Mouse (Mus musculus): ENCODE data around the gene Capza2. TPM values are rescaled to one million over a fixed set of nuclear protein-coding genes. Genes with fewer than 3 reads are reported as not detected.

Capza2 gene
- polyA plus RNA-seq, 2 experiments = 32.1 to 91.6 TPM

DNA sequence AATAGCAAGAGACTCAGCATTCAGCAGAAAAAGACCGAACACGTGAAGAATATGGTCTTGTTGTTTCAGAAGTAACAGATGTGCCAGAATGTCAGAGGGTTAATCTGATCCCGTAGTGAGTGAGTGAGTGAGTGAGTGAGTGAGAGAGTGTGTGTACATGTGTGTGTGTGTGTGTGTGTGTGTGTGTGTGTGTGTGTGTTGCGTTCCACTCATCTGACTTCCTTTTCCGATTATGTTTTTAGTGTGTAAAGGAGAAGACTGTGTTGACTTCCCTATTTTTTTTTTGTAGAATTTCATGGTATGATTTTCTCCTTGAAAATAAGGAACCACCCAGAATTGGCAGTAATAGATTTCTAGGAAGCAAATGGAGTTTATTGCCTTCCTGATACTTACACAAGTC lies 52.6 kb downstream of the Capza2 start:
- Histone ChIP-seq H3K27ac (no peak overlapping the region), H3K4me2 (ENCODE audit: low read depth) (no peak overlapping the region), H3K27me3 (ENCODE audit: control insufficient read depth, insufficient read depth, low read length) (no peaks in the 10 kb centered on the region), H3K4me1 (replicated peaks; ENCODE audit: control insufficient read depth in 2 of 2, insufficient read depth in 2 of 2, low read length in 1 of 2) (peaks cover 0 to 3% of the 10 kb centered on the region in 2 experiments; a peak in 1 of 4 replicates), H3K9me3 (ENCODE audit: control insufficient read depth, low read length) (no peaks in the 10 kb centered on the region; the same call in 1 of the 2 replicates), H3K9ac (replicated peaks) (no peak overlapping the region), H3K36me3 (replicated peaks; ENCODE audit: control insufficient read depth, insufficient read depth, low read depth) (no peaks in the 10 kb centered on the region), H3K4me3 (ENCODE audit: insufficient read depth in 1 of 2, low read depth in 2 of 2, low read length in 2 of 2) (no peak overlapping the region)
- WGBS (ENCODE audit: insufficient replicate concordance) = 42% methylated on average over 5 of the region's 5 CpGs
- ATAC-seq (ENCODE audit: insufficient read depth) = no peak
- DNase-seq (ENCODE audit: low read depth in 3 of 3, low spot score in 3 of 3) = no peak
- TF ChIP-seq CTCF (IDR thresholded peaks at IDR 0.05; ENCODE audit: low read depth) (no peak), EP300 (IDR thresholded peaks at IDR 0.05; ENCODE audit: low read depth) (no peak)

DNA sequence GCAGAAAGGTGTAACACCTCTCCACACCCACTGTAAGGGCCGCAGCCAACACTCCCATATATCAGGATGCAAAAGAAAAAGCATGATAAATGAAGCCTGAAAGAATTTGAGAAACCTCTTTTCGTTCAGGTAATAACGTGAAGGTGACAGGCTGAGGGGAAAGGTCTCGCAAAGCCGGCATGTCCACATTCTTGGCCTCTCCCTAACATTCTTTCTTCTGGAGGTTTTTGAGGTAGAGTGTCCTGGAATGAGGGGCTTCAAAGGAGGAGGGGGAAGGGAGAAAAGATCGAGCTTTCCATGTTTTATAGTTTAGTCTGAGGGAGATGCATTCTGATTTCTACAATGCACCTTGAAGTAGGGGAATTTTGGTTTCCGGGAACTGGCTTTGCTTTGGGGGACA lies 56.6 kb downstream of the Capza2 start, which contains the start of gene St7:
TSS of gene St7 (plus strand) at position 287 of the 400 bp plus-strand sequence.
- Histone ChIP-seq H3K9me3 (ENCODE audit: control insufficient read depth, low read length) (no peaks in the 10 kb centered on the region), H3K4me1 (replicated peaks; ENCODE audit: control insufficient read depth in 2 of 2, insufficient read depth in 2 of 2, low read length in 1 of 2) (peaks cover 5 to 12% of the 10 kb centered on the region in 2 experiments), H3K27me3 (ENCODE audit: control insufficient read depth, insufficient read depth, low read length) (no peaks in the 10 kb centered on the region), H3K4me3 (ENCODE audit: insufficient read depth in 1 of 2, low read depth in 2 of 2, low read length in 2 of 2) (peak within 1 kb of the TSS; percentile 94 to 98), H3K27ac (no peak within 1 kb of the TSS; the same call in 1 of the 2 replicates), H3K4me2 (ENCODE audit: low read depth) (peak within 1 kb of the TSS; percentile 87), H3K36me3 (replicated peaks; ENCODE audit: control insufficient read depth, insufficient read depth, low read depth) (no peaks in the 10 kb centered on the region), H3K9ac (replicated peaks) (peak within 1 kb of the TSS; percentile 92)
- WGBS (ENCODE audit: insufficient replicate concordance) = 73% methylated on average over 7 of the region's 7 CpGs
- TF ChIP-seq EP300 (IDR thresholded peaks at IDR 0.05; ENCODE audit: low read depth) = no peak
- TF ChIP-seq CTCF (IDR thresholded peaks at IDR 0.05; ENCODE audit: low read depth) = no peak
- DNase-seq (ENCODE audit: low read depth in 3 of 3, low spot score in 3 of 3) (no peak), ATAC-seq (ENCODE audit: insufficient read depth) (no peak)

DNA sequence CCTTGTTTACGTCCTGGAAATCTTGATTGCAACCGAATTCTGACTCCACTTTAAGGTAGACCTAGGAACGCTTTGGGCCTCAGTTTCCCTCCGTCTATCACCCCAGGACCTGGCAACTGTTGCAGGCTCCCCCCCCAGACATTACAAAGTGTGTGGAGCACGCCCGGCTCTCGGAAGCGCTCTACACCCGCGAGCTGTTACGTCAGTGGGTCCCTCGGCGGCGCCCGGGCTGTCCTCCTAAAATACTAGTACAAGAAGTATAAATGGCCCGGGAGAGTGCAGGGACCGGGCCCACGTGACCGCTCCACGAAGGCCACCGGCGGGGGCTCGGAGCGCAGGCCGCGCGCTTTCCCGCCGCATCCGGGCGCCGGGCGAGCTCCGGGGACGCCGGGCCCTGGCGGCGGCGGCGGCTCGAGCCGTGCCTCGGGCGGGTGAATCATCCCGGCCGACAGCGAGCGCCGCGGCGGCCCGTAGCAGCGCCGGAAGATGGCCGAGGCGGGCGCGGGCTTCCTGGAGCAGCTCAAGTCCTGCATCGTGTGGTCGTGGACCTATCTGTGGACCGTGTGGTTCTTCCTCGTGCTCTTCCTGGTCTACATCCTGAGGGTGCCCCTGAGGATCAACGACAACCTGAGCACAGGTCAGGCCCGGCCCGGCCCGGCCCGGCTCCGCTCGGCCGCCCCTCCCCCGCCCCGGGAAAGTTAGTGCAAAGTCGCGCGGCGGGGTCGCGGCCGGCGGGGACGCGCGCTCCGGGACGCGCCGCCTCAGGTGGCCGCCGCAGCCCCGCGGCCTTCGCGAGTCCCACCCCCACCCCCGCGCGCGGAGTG lies 57.9 kb downstream of the Capza2 start:
- H3K27me3 ChIP-seq (ENCODE audit: control insufficient read depth, insufficient read depth, low read length) = no peaks in the 10 kb centered on the region
- TF ChIP-seq EP300 (IDR thresholded peaks at IDR 0.05; ENCODE audit: low read depth) (no peak), CTCF (IDR thresholded peaks at IDR 0.05; ENCODE audit: low read depth) (no peak)
- WGBS (ENCODE audit: insufficient replicate concordance) = under 1% methylated on average over 69 of the region's 97 CpGs
- H3K27ac ChIP-seq = peak overlapping the region; percentile 58
- no peaks in the 10 kb centered on the region for H3K36me3 ChIP-seq (replicated peaks; ENCODE audit: control insufficient read depth, insufficient read depth, low read depth)
- H3K4me3 ChIP-seq (ENCODE audit: insufficient read depth in 1 of 2, low read depth in 2 of 2, low read length in 2 of 2) = peak overlapping the region; percentile 94 to 98
- H3K4me1 ChIP-seq (replicated peaks; ENCODE audit: control insufficient read depth in 2 of 2, insufficient read depth in 2 of 2, low read length in 1 of 2) = peaks cover 5 to 12% of the 10 kb centered on the region in 2 experiments
- H3K9ac ChIP-seq (replicated peaks) = peak overlapping the region; percentile 92
- ATAC-seq (ENCODE audit: insufficient read depth) (peak; percentile 80), DNase-seq (ENCODE audit: low read depth in 3 of 3, low spot score in 3 of 3) (peak; percentile 38 to 48 (median 40))
- peak overlapping the region; percentile 87 for H3K4me2 ChIP-seq (ENCODE audit: low read depth)
- no peaks in the 10 kb centered on the region for H3K9me3 ChIP-seq (ENCODE audit: control insufficient read depth, low read length)

DNA sequence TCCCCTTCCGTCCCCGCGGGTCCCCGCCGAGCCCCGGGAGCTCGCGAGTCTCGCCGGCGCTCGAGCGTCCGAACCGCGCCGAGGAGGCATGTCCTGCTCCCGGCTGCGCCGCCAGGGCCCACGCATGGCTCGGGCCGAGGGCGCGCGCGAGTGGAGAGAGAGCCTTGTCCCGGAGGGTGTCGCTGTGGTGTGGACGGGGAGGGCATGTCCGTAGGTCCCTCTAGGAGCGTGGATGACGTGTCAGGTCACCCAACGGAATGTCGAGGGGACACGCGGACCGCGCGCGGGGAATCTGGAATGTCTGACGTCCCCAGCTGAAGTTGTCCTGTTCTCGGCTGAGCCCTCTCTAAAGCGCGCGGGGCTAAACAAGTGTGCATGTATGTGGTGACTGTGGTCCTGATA lies 58.5 kb downstream of the Capza2 start:
- peak overlapping the region; percentile 92 for H3K9ac ChIP-seq (replicated peaks)
- under 1% methylated on average over 46 of the region's 46 CpGs for WGBS (ENCODE audit: insufficient replicate concordance)
- H3K4me3 ChIP-seq (ENCODE audit: insufficient read depth in 1 of 2, low read depth in 2 of 2, low read length in 2 of 2) = peak overlapping the region; percentile 94 to 98
- H3K27ac ChIP-seq = peak overlapping the region; percentile 58
- DNase-seq (ENCODE audit: low read depth in 3 of 3, low spot score in 3 of 3) = peak; percentile 31 to 47 (median 36)
- peak; percentile 68 for ATAC-seq (ENCODE audit: insufficient read depth)
- no peaks in the 10 kb centered on the region for H3K27me3 ChIP-seq (ENCODE audit: control insufficient read depth, insufficient read depth, low read length)
- no peaks in the 10 kb centered on the region for H3K36me3 ChIP-seq (replicated peaks; ENCODE audit: control insufficient read depth, insufficient read depth, low read depth)
- peaks cover 5 to 12% of the 10 kb centered on the region in 2 experiments for H3K4me1 ChIP-seq (replicated peaks; ENCODE audit: control insufficient read depth in 2 of 2, insufficient read depth in 2 of 2, low read length in 1 of 2)
- no peaks in the 10 kb centered on the region for H3K9me3 ChIP-seq (ENCODE audit: control insufficient read depth, low read length)
- peak overlapping the region; percentile 87 for H3K4me2 ChIP-seq (ENCODE audit: low read depth)
- TF ChIP-seq EP300 (IDR thresholded peaks at IDR 0.05; ENCODE audit: low read depth) (no peak), CTCF (IDR thresholded peaks at IDR 0.05; ENCODE audit: low read depth) (peak; percentile 51)

GRCm38 (mm10) chr6:17696321-17696734 lies 60.3 kb downstream of the Capza2 start:
- no peaks in the 10 kb centered on the region for H3K27me3 ChIP-seq (ENCODE audit: control insufficient read depth, insufficient read depth, low read length)
- no peak overlapping the region for H3K27ac ChIP-seq
- peaks cover 5 to 12% of the 10 kb centered on the region in 2 experiments for H3K4me1 ChIP-seq (replicated peaks; ENCODE audit: control insufficient read depth in 2 of 2, insufficient read depth in 2 of 2, low read length in 1 of 2)
- no peak overlapping the region for H3K4me2 ChIP-seq (ENCODE audit: low read depth)
- no peak overlapping the region for H3K9ac ChIP-seq (replicated peaks)
- ATAC-seq (ENCODE audit: insufficient read depth) (no peak), DNase-seq (ENCODE audit: low read depth in 3 of 3, low spot score in 3 of 3) (peak in 2 of 3 experiments; percentile 6 to 31)
- H3K9me3 ChIP-seq (ENCODE audit: control insufficient read depth, low read length) = no peaks in the 10 kb centered on the region
- no peak overlapping the region for H3K4me3 ChIP-seq (ENCODE audit: insufficient read depth in 1 of 2, low read depth in 2 of 2, low read length in 2 of 2)
- WGBS (ENCODE audit: insufficient replicate concordance) = 56% methylated on average over 5 of the region's 5 CpGs
- TF ChIP-seq EP300 (IDR thresholded peaks at IDR 0.05; ENCODE audit: low read depth) (no peak), CTCF (IDR thresholded peaks at IDR 0.05; ENCODE audit: low read depth) (peak; percentile 69)
- no peaks in the 10 kb centered on the region for H3K36me3 ChIP-seq (replicated peaks; ENCODE audit: control insufficient read depth, insufficient read depth, low read depth)
